Mouse (Mus musculus): ENCODE data around the gene Higd2a.

The Higd2a gene

GRCm38 (mm10) chr13:54589996-54590951 lies at the start of gene Higd2a, which contains the start of gene Nop16:
Gene Higd2a, plus strand, starts transcription at chr13:54590207.
Gene Nop16, minus strand, starts transcription at chr13:54590090.
- peak; percentile 99 for DNase-seq

DNA sequence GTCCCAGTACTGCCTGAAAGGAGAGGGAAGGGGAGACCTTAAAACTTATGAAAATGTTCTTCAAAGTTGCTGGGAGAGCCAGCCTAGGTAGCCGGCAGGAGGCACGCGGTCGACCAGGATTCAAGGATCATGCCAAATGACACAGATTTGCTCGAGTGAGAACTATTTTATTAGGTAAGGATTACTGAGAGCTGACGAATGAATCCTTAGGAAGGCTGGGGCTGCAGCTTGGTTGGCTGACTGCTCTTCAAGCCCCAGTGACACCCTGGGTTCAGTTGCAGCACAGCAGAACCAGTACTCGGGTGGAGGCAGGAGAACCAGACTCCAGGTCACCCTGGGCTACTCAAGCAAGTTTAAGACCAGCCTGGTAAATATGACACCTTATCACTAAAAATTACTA lies 42.0 kb upstream of the Higd2a start:
- no peak for DNase-seq

DNA sequence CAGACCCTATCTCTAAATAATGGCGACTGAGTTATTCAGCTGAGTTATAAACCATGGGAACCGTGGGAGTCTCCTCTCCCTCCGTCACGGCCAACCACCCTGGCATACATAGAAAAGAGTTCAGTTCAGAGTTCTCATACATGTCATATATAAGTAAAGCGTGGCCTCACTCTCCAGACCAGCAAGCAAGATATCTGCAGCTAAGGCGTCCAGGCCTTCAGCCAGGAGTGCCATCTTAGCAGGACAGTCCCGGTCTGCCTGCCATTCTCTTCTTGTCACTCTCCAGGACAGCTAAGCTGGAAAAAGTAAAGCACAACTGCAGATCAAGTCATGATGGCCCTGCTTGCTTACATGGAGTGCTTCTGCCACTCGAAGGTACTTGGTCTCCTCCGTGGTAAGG lies 33.8 kb upstream of the Higd2a start:
- DNase-seq, result no peak

- DNase-seq, result no peak
These were observed 33.2 kb upstream of the Higd2a start for GRCm38 (mm10) chr13:54556796-54557195.

- DNase-seq, result no peak
These were observed 32.4 kb upstream of the Higd2a start for GRCm38 (mm10) chr13:54557652-54558051.

DNA sequence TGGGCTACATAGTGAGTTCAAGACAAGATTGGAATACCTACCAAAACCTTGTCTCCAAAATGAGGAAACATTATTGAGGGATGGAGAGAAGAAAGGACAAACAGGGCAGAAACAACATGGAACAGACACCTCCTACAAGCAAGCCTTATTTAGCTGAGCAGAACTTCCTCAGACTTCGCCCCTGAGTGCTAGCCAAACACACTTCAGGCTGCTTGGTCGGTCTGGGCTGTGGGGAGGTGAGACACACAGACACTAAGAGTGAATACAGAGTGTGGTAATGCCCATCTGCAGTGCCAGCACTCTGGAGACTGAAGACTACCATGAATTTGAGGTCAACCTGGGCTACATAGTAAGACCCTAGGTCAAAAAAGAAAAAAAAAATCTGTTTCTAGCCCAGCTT lies 30.4 kb upstream of the Higd2a start:
- DNase-seq, result no peak

DNA sequence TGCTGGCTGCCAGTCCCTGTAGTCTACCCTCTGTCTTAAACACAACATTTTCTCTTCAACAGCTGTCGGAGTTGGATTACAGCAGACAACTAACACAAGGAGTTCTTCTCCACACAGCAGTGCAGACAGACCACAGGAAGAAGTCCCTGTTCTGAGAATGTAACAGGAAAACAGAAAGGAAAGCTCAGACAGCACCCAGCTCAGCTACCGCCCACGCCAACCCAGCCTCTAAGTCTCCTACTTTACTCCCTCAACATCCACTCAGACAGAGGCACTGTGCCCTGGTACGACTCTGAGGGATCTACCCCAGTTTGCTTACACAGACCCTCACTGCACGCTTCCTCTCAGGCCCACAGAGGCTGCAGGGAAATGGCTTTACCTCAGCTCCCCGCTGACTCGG lies 29.4 kb upstream of the Higd2a start:
- no peak for DNase-seq

- DNase-seq, result no peak
These were observed 27.4 kb upstream of the Higd2a start for GRCm38 (mm10) chr13:54562562-54562961.

DNA sequence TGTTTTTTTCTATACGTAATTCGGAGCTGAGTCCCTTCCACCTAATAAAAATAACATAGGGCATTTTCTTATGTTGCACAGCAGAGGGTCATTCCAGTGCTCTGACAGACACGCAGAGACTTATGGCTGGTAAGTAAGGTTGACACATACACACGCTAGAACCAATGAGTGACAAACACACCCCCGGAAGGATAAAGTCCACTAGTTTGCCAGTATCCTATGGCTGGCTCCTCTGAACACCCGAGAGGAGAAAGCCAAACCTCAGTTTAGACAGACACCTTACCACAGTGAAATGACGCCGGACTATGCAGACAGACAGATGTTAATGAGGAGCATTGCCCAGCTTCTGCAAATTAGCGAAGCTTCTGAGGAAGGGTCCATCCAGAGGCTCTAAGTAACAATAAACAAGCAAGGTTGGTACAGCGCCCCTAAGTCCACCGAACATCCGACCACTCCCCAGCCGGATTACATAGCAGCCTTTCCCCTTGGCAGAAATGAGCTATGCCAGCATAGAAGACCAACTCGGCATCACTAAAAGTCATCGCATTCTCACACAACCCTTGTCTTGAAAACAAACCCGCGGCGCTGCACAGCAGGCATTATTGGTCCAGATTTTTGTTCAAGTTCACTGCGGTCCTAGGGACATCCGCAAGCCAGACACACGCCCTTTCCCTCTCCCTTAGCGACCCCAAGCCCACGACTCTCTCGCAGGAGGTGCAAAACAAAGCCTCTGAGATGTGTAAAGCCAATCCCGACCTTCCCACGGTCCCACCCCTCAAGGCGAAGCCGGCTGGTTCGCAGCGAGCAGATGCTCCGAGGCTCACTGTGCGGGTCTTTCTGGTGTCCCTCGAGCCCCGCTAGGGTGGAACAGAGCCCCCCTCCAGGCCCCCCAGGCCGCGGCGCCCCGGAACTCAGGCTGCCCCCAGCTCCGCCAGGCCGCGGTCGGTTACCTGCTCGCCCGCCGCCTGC lies 25.5 kb upstream of the Higd2a start:
- no peak for DNase-seq

DNA sequence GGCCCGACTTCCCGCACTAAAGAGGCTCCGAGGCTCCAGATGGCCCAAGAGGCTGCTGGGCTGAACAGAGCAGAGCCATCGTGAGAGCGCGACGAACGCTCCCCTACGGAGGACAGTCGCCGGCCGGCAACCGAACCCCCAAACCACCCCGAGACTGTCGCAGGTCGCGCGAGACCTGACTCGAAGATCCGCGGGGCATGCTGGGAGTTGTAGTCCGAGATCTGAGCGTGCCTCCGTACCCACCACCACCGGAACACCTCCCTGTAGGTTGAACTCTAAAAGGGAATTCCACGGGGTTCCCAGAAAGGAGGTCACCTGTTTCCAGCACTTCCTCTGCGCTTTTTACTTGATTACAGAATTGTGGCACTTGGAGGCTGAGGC lies 24.8 kb upstream of the Higd2a start, which contains the start of gene 4833439L19Rik:
4833439L19Rik (minus strand) TSS at position 235 of the 381 bp plus-strand sequence.
- peak; percentile 97 for DNase-seq

DNA sequence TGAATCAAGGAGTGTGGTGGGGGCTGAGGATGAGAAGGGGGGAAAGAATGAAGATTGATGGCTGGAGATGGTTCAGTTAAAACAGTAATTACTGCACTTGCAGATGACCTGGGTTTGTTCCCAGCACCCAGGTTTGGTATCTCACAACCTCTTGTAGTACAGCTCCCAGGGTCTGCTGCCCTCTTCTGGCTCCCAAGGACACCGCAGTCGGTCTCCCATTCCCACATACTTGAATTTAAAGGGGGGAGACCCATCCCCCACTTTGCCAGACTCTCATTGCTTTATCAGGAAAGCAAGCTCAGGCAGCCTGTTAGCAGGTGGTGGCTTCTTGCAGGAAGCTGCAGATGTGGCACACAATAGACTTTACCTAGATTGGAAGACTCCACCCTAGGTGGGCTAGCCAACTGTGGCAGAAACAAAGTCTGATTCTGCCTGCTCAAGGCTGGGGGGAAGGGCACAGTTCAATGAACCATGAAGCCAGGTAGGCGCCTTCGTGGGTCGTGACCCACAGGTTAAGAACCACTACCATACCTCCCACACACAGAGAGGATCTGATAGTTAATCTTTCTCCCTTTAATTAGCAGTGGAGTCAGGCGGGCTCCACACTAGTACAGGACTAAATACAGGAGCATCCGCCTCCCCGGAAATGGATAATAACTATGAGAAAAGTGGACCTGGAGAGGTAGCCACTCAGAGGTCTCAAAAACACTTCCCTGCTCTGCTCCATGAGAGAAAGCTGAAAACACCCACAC lies 24.2 kb upstream of the Higd2a start:
- DNase-seq, result peak; percentile 75

DNA sequence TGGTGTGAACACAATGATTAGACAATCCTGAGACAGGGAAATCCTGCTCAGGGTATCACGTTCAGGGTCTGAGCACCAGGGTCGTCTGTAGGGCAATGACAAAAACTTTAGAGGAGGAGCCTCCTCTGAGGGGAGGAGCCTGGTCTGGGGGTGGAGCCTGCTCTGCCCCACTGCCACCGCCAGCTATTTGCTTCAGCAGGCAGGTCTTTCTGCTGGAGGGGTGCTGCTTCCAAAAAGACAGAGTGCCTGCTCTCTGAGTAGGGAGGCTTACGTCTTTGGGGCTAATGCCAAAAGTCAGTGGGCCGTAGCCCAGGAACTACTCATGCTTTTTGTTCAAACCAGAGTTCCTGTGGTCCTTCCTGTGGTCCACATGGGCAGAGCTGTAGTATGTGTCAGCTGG lies 21.6 kb upstream of the Higd2a start:
- no peak for DNase-seq

GRCm38 (mm10) chr13:54569282-54569681 lies 20.7 kb upstream of the Higd2a start:
- no peak for DNase-seq

DNA sequence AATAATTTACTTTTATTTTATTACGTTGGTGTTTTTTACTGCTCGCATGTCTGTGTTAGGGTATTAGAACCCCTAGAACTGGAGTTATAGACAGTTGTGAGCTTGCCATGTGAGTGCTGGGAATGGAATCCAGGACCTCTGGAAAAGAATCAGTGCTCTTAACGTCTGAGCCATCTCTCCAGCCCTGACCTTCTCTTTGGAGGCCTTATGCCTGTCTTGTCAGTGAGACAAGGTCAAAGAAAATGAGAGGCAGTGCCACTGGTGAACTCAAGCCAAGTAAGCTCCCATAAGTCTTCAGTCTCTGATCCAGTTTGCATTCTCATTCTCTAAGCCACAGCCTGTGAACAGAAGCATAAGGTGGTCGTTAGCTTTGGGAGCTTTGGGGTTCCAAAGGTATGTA lies 19.3 kb upstream of the Higd2a start:
- no peak for DNase-seq

- no peak for DNase-seq
These were observed 18.4 kb upstream of the Higd2a start for GRCm38 (mm10) chr13:54571637-54572036.

DNA sequence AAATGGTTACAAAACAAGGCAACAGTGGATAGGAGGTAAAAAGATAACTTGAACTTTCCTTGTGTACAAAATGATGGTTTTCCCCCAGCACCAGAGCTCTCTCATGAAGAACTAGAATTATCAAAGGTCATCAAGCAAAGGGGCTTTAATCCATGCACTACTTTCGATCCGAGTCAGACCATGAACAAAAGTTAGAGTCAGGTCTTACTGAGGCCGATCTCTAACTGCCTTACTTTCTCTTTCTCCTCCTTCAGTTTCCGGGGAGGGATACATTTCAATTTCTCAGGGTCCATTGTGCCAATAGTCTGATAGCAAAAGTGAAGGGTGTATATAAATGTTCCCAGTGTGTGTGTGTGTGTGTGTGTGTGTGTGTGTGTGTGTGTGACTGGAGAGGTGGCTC lies 17.4 kb upstream of the Higd2a start:
- DNase-seq, result no peak

GRCm38 (mm10) chr13:54574854-54575481 lies 15.0 kb upstream of the Higd2a start, which contains the start of gene Arl10:
Gene Arl10, plus strand, starts transcription at chr13:54575015.
- peak; percentile 84 for DNase-seq

DNA sequence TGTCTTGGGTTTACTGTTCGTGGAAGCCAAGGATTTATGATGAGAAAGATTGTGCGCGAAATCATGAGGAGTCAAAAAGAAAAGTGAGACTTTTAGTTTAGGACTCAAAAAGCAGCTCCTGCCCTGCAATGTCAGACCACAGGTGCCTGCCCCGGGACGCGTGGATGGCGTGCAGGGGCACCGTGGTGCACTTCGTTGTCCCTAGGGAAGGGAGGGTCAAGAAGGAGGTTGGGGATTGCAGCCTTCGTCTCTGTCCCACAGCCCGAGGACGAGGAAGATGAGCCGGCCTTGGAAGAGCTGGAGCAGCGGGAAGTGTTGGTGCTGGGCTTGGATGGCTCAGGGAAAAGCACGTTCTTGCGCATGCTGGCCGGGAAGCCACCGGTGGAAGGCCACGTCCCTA lies 14.5 kb upstream of the Higd2a start:
- DNase-seq, result no peak

GRCm38 (mm10) chr13:54577652-54578507 lies 12.1 kb upstream of the Higd2a start:
- no peak for DNase-seq

- DNase-seq, result no peak
These were observed 8.6 kb upstream of the Higd2a start for GRCm38 (mm10) chr13:54581385-54581784.

GRCm38 (mm10) chr13:54582126-54582525 lies 7.9 kb upstream of the Higd2a start:
- peak; percentile 47 for DNase-seq
